ENCODE assay signal across 8 mouse cellular contexts in genomic region chr2:80443962-80444361, GRCm38 (mm10). TPM values are rescaled to one million over a fixed set of nuclear protein-coding genes. Genes with fewer than 3 reads are reported as not detected.
DNase-seq lines count a peak whose midpoint lies in the region; ATAC-seq and TF ChIP-seq lines count a peak whose summit lies in the region.
"Had no signal": no experiment of that assay in that cellular context is flagged by ENCODE, and none has a peak within 500 bp of the region (broad histone marks: within the 10 kb centered on the region; RNA-seq: fewer than 3 reads in every experiment).

No protein-coding gene starts in this region.

- H3K9me3 ChIP-seq in intestine, postnatal 0 days (ENCODE audit: control insufficient read depth), result no peaks in the 10 kb centered on the region
- no peaks in the 10 kb centered on the region for H3K9me3 ChIP-seq in intestine, embryonic 16.5 days (ENCODE audit: control insufficient read depth, low read length)
- H3K9me3 ChIP-seq in embryonic facial prominence, embryonic 13.5 days, result no peaks in the 10 kb centered on the region

- ATAC-seq in intestine, postnatal 0 days, result no peak
- no peak for ATAC-seq in intestine, embryonic 16.5 days
- no peak for ATAC-seq in embryonic facial prominence, embryonic 13.5 days (ENCODE audit: insufficient number of reproducible peaks, insufficient read depth, low FRiP score, low TSS enrichment, low read depth)

- H3K27ac ChIP-seq in intestine, postnatal 0 days (ENCODE audit: low read depth, low read length), result no peak overlapping the region
- no peak overlapping the region for H3K27ac ChIP-seq in intestine, embryonic 16.5 days (ENCODE audit: low read length)
- peak overlapping the region; percentile 53; the same call in 1 of the 2 replicates for H3K27ac ChIP-seq in embryonic facial prominence, embryonic 13.5 days
- H3K27ac ChIP-seq: midbrain, embryonic 10.5 days had no signal

- TF ChIP-seq CTCF in intestine, postnatal 0 days (IDR thresholded peaks at IDR 0.05; ENCODE audit: low read depth), result peak; percentile 53

- WGBS in intestine, postnatal 0 days, result 97% methylated on average over 2 of the region's 2 CpGs
- WGBS in intestine, embryonic 16.5 days, result 90% methylated on average over 2 of the region's 2 CpGs
- 91% methylated on average over 2 of the region's 2 CpGs for WGBS in embryonic facial prominence, embryonic 13.5 days

- no peak overlapping the region for H3K4me3 ChIP-seq in intestine, postnatal 0 days (ENCODE audit: low read depth, low read length)
- H3K4me3 ChIP-seq in intestine, embryonic 16.5 days (ENCODE audit: low read length), result no peak overlapping the region
- H3K4me3 ChIP-seq in embryonic facial prominence, embryonic 13.5 days, result peak overlapping the region; percentile 64
- H3K4me3 ChIP-seq: midbrain, embryonic 10.5 days had no signal

- 0 out of 2 replicates have a peak, but pooled peaks cover 11% of the 10 kb centered on the region for H3K27me3 ChIP-seq in intestine, postnatal 0 days (replicated peaks; ENCODE audit: control insufficient read depth, insufficient read depth, low read length)
- H3K27me3 ChIP-seq in intestine, embryonic 16.5 days (replicated peaks; ENCODE audit: control insufficient read depth, insufficient read depth, low read length), result peaks cover 8% of the 10 kb centered on the region
- H3K27me3 ChIP-seq in embryonic facial prominence, embryonic 13.5 days, result peaks cover 18% of the 10 kb centered on the region

- H3K4me1 ChIP-seq in intestine, postnatal 0 days (replicated peaks; ENCODE audit: control insufficient read depth, insufficient read depth, low read length), result no peaks in the 10 kb centered on the region; the same call in 1 of the 2 replicates
- no peaks in the 10 kb centered on the region; the same call in 1 of the 2 replicates for H3K4me1 ChIP-seq in intestine, embryonic 16.5 days (ENCODE audit: control insufficient read depth, insufficient read depth, low read length)
- peaks cover 16% of the 10 kb centered on the region for H3K4me1 ChIP-seq in embryonic facial prominence, embryonic 13.5 days

- no peaks in the 10 kb centered on the region for H3K36me3 ChIP-seq in intestine, postnatal 0 days (ENCODE audit: control insufficient read depth, insufficient read depth)
- H3K36me3 ChIP-seq in intestine, embryonic 16.5 days (ENCODE audit: control insufficient read depth, insufficient read depth, low read length), result no peaks in the 10 kb centered on the region
- no peaks in the 10 kb centered on the region for H3K36me3 ChIP-seq in embryonic facial prominence, embryonic 13.5 days

- no peak overlapping the region for H3K4me2 ChIP-seq in intestine, postnatal 0 days (replicated peaks; ENCODE audit: low read depth)
- H3K4me2 ChIP-seq in intestine, embryonic 16.5 days (ENCODE audit: low read depth, low read length), result no peak overlapping the region
- peak overlapping the region; percentile 98 for H3K4me2 ChIP-seq in embryonic facial prominence, embryonic 13.5 days

- DNase-seq in thymus, postnatal 4 days, result peak; percentile 15
- DNase-seq in thymus, postnatal 36 days, result no peak
- no peak for DNase-seq in spleen, postnatal 10 days (ENCODE audit: low spot score in 2 of 2)
- DNase-seq in layer of hippocampus, postnatal 25 days (ENCODE audit: extremely low spot score in 1 of 2, low spot score in 1 of 2), result no peak

- H3K9ac ChIP-seq in intestine, postnatal 0 days (ENCODE audit: low read depth, low read length), result no peak overlapping the region
- no peak overlapping the region for H3K9ac ChIP-seq in intestine, embryonic 16.5 days (ENCODE audit: low read depth, low read length)
- H3K9ac ChIP-seq in embryonic facial prominence, embryonic 13.5 days, result no peak overlapping the region

RNA-seq across cellular contexts. Expression of gene Frzb, which starts 3.5 kb away (rescaled TPM):
- 1.1 and 1.2 TPM in 2 replicates for polyA plus RNA-seq in intestine, postnatal 0 days (2015; fragmentation: Nextera tagmentation; extraction: Ambion mirVana)
- 1.9 and 2.4 TPM in 2 replicates for polyA plus RNA-seq in intestine, embryonic 16.5 days (2015; fragmentation: Nextera tagmentation; extraction: Ambion mirVana)
- 34.6 and 49.5 TPM in 2 replicates for polyA plus RNA-seq in embryonic facial prominence, embryonic 13.5 days (2015; fragmentation: Nextera tagmentation; extraction: Ambion mirVana)
- total RNA-seq in layer of hippocampus, postnatal 25 days (2021), result 10 to 100 TPM; 28.1 to 34.4 TPM

Comparison
In these comparisons a context has a peak if more than half of its experiments do, and no peak if none do; other contexts are left out.
1. RNA of gene Frzb, which starts 3.5 kb away (polyA plus RNA-seq): 34.6 to 49.5 TPM in embryonic facial prominence, embryonic 13.5 days; 1.9 to 2.4 TPM in intestine, embryonic 16.5 days and 1.1 to 1.2 TPM in intestine, postnatal 0 days; every median in the first group is over 10 times any median in the second.